In genomic region chr3:95107308-95107707, GRCm38 (mm10) we compare ENCODE assay signal across 8 mouse cellular contexts. TPM values are rescaled to one million over a fixed set of nuclear protein-coding genes. Genes with fewer than 3 reads are reported as not detected.
A peak's percentile ranks its signal among the peaks of the same experiment; 100 is the strongest.
DNase-seq lines count a peak whose midpoint lies in the region; ATAC-seq and TF ChIP-seq lines count a peak whose summit lies in the region.
"Not testable (repeated sequence)": the region's sequence is repeated elsewhere in the genome, so short reads cannot be mapped to it uniquely, and the experiment has no call there.

No protein-coding gene starts in this region.

- TF ChIP-seq CTCF in cerebellum, adult 2 months (IDR thresholded peaks at IDR 0.05; ENCODE audit: borderline replicate concordance, insufficient read depth, low read depth, low read length); layer of hippocampus, adult 2 months (conservative IDR thresholded peaks at IDR 0.05); liver, embryonic 14.5 days (IDR thresholded peaks at IDR 0.05; ENCODE audit: low read depth): not testable (repeated sequence)

- H3K27ac ChIP-seq in cerebellum, adult 2 months (ENCODE audit: insufficient read depth, low read length); forebrain, embryonic 11.5 days (ENCODE audit: low read depth, low read length); heart, embryonic 12.5 days (ENCODE audit: poor library complexity, severe bottlenecking); midbrain, embryonic 11.5 days (ENCODE audit: low read depth, low read length); neural tube, embryonic 14.5 days (ENCODE audit: low read depth, low read length): not testable (repeated sequence)
- peak overlapping the region; percentile 67; the same call in 1 of the 2 replicates for H3K27ac ChIP-seq in hindbrain, embryonic 15.5 days (replicated peaks)
- peak overlapping the region; percentile 81 for H3K27ac ChIP-seq in layer of hippocampus, adult 2 months
- peak overlapping the region; percentile 62 for H3K27ac ChIP-seq in liver, embryonic 14.5 days

- not testable (repeated sequence) for H3K27me3 ChIP-seq in cerebellum, adult 2 months (ENCODE audit: control insufficient read depth, insufficient read depth, low read length); forebrain, embryonic 11.5 days (ENCODE audit: control insufficient read depth, insufficient read depth, low read length); heart, embryonic 12.5 days (replicated peaks); hindbrain, embryonic 15.5 days; liver, embryonic 14.5 days (ENCODE audit: control insufficient read depth, insufficient read depth, low read length); midbrain, embryonic 11.5 days (ENCODE audit: control insufficient read depth, insufficient read depth, low read length); neural tube, embryonic 14.5 days (ENCODE audit: control insufficient read depth, insufficient read depth, low read length)

- not testable (repeated sequence) for H3K4me1 ChIP-seq in cerebellum, adult 2 months (ENCODE audit: control insufficient read depth, insufficient read depth, low read length); forebrain, embryonic 11.5 days (replicated peaks; ENCODE audit: control insufficient read depth, insufficient read depth, low read length)
- H3K4me1 ChIP-seq in heart, embryonic 12.5 days (replicated peaks) = peaks cover 22% of the 10 kb centered on the region
- peaks cover 20% of the 10 kb centered on the region for H3K4me1 ChIP-seq in hindbrain, embryonic 15.5 days (replicated peaks)
- H3K4me1 ChIP-seq in liver, embryonic 14.5 days (replicated peaks; ENCODE audit: control insufficient read depth in 2 of 2, insufficient read depth in 2 of 2, low read length in 1 of 2) = peaks cover 10 to 26% of the 10 kb centered on the region in 2 experiments
- H3K4me1 ChIP-seq in midbrain, embryonic 11.5 days (ENCODE audit: control insufficient read depth, insufficient read depth, low read length) = peaks cover 14% of the 10 kb centered on the region
- H3K4me1 ChIP-seq in neural tube, embryonic 14.5 days (ENCODE audit: control insufficient read depth, insufficient read depth, low read length) = peaks cover 15% of the 10 kb centered on the region

- peak overlapping the region; percentile 55; the same call in 1 of the 2 replicates for H3K4me2 ChIP-seq in forebrain, embryonic 11.5 days (ENCODE audit: low read depth, low read length, severe bottlenecking)
- H3K4me2 ChIP-seq in heart, embryonic 12.5 days = peak overlapping the region; percentile 69
- H3K4me2 ChIP-seq in hindbrain, embryonic 15.5 days = peak overlapping the region; percentile 60
- peak overlapping the region; percentile 84 for H3K4me2 ChIP-seq in liver, embryonic 14.5 days (ENCODE audit: low read depth)
- H3K4me2 ChIP-seq in midbrain, embryonic 11.5 days = peak overlapping the region; percentile 75
- peak overlapping the region; percentile 76 for H3K4me2 ChIP-seq in neural tube, embryonic 14.5 days (ENCODE audit: low read depth, low read length)

- not testable (repeated sequence) for H3K36me3 ChIP-seq in forebrain, embryonic 11.5 days (ENCODE audit: control insufficient read depth, insufficient read depth, low read length); heart, embryonic 12.5 days; hindbrain, embryonic 15.5 days; liver, embryonic 14.5 days (replicated peaks; ENCODE audit: control insufficient read depth, insufficient read depth, low read depth); midbrain, embryonic 11.5 days (ENCODE audit: control insufficient read depth, insufficient read depth, low read length); neural tube, embryonic 14.5 days (ENCODE audit: control insufficient read depth, insufficient read depth, low read length)

- not testable (repeated sequence) for H3K9me3 ChIP-seq in forebrain, embryonic 11.5 days (ENCODE audit: control insufficient read depth, low read length); heart, embryonic 12.5 days (replicated peaks); hindbrain, embryonic 15.5 days; liver, embryonic 14.5 days (ENCODE audit: control insufficient read depth, low read length); midbrain, embryonic 11.5 days (ENCODE audit: control insufficient read depth, low read length); neural tube, embryonic 14.5 days (ENCODE audit: control insufficient read depth, low read length)

- not testable (repeated sequence) for TF ChIP-seq POLR2A in cerebellum, adult 2 months (IDR thresholded peaks at IDR 0.05; ENCODE audit: borderline replicate concordance, insufficient read depth, low read length)

- H3K4me3 ChIP-seq in cerebellum, adult 2 months (replicated peaks; ENCODE audit: insufficient read depth, low read depth, low read length) = peak overlapping the region; percentile 93
- H3K4me3 ChIP-seq in forebrain, embryonic 11.5 days (ENCODE audit: low read depth, low read length) = peak overlapping the region; percentile 98; the same call in 1 of the 2 replicates
- H3K4me3 ChIP-seq in heart, embryonic 12.5 days = peak overlapping the region; percentile 71
- H3K4me3 ChIP-seq in hindbrain, embryonic 15.5 days = peak overlapping the region; percentile 92
- H3K4me3 ChIP-seq in layer of hippocampus, adult 2 months = peak overlapping the region; percentile 88
- peak overlapping the region in 1 of 2 experiments; percentile 67; a peak in 2 of 4 replicates for H3K4me3 ChIP-seq in liver, embryonic 14.5 days (ENCODE audit: insufficient read depth in 1 of 2, low read depth in 2 of 2, low read length in 2 of 2)
- not testable (repeated sequence) for H3K4me3 ChIP-seq in midbrain, embryonic 11.5 days (ENCODE audit: low read depth, low read length)
- H3K4me3 ChIP-seq in neural tube, embryonic 14.5 days (ENCODE audit: low read depth, low read length) = peak overlapping the region; percentile 66; the same call in 1 of the 2 replicates

- not testable (repeated sequence) for DNase-seq in cerebellum, adult 2 months; forebrain, embryonic 11.5 days (ENCODE audit: low spot score); layer of hippocampus, adult 2 months (ENCODE audit: low spot score in 2 of 2); liver, embryonic 14.5 days (ENCODE audit: low read depth in 3 of 3, low spot score in 3 of 3); midbrain, embryonic 11.5 days (ENCODE audit: low spot score, missing footprints)

- not testable (repeated sequence) for TF ChIP-seq EP300 in liver, embryonic 14.5 days (IDR thresholded peaks at IDR 0.05; ENCODE audit: low read depth)

- ATAC-seq in forebrain, embryonic 11.5 days (replicated peaks; ENCODE audit: low FRiP score); heart, embryonic 12.5 days (ENCODE audit: insufficient number of reproducible peaks, low FRiP score); hindbrain, embryonic 15.5 days (ENCODE audit: low FRiP score, low read depth); liver, embryonic 14.5 days (ENCODE audit: insufficient read depth); midbrain, embryonic 11.5 days (ENCODE audit: low FRiP score); neural tube, embryonic 14.5 days (ENCODE audit: low read depth): not testable (repeated sequence)

- not testable (repeated sequence) for H3K9ac ChIP-seq in forebrain, embryonic 11.5 days (ENCODE audit: low read length); heart, embryonic 12.5 days; neural tube, embryonic 14.5 days (replicated peaks; ENCODE audit: low read depth, low read length)
- H3K9ac ChIP-seq in hindbrain, embryonic 15.5 days = 0 out of 2 replicates have a peak overlapping the region, but pooled peaks have one; percentile 21
- peak overlapping the region; percentile 64 for H3K9ac ChIP-seq in liver, embryonic 14.5 days (replicated peaks)
- H3K9ac ChIP-seq in midbrain, embryonic 11.5 days (ENCODE audit: low read length) = peak overlapping the region; percentile 58; the same call in 1 of the 2 replicates

RNA-seq across cellular contexts. Expression of gene Pip5k1a, which starts 0.6 kb away (rescaled TPM):
- 26.6 and 28.7 TPM in 2 replicates for polyA plus RNA-seq in cerebellum, adult 2 months (2012; rRNA removed)
- 13.4 and 13.7 TPM in 2 replicates for polyA plus RNA-seq in forebrain, embryonic 11.5 days (2014; fragmentation: Nextera tagmentation; extraction: Ambion mirVana)
- polyA plus RNA-seq in heart, embryonic 12.5 days (2016; fragmentation: Nextera tagmentation; extraction: Ambion mirVana) = 18.2 and 18.5 TPM in 2 replicates
- polyA plus RNA-seq in hindbrain, embryonic 15.5 days (2015; fragmentation: Nextera tagmentation; extraction: Ambion mirVana) = 15.2 and 15.8 TPM in 2 replicates
- 10 to 100 TPM; 64.1 to 71.0 TPM for total RNA-seq in layer of hippocampus, adult 2 months (2021)
- 7.9 and 9.4 TPM in 2 replicates for polyA plus RNA-seq in liver, embryonic 14.5 days (2012; rRNA removed)
- polyA plus RNA-seq in liver, embryonic 14.5 days (2014; fragmentation: Nextera tagmentation; extraction: Ambion mirVana) = 4.7 and 5.5 TPM in 2 replicates
- 13.2 and 15.1 TPM in 2 replicates for polyA plus RNA-seq in midbrain, embryonic 11.5 days (2014; fragmentation: Nextera tagmentation; extraction: Ambion mirVana)
- polyA plus RNA-seq in neural tube, embryonic 14.5 days (2014; fragmentation: Nextera tagmentation; extraction: Ambion mirVana) = 11.5 and 12.2 TPM in 2 replicates

RNA-seq across cellular contexts. Expression of gene Vps72, which starts 3.5 kb away (rescaled TPM):
- polyA plus RNA-seq in cerebellum, adult 2 months (2012; rRNA removed) = 71.6 and 71.7 TPM in 2 replicates
- polyA plus RNA-seq in forebrain, embryonic 11.5 days (2014; fragmentation: Nextera tagmentation; extraction: Ambion mirVana) = 249 and 274 TPM in 2 replicates
- polyA plus RNA-seq in heart, embryonic 12.5 days (2016; fragmentation: Nextera tagmentation; extraction: Ambion mirVana) = 96.7 and 103 TPM in 2 replicates
- 167 and 176 TPM in 2 replicates for polyA plus RNA-seq in hindbrain, embryonic 15.5 days (2015; fragmentation: Nextera tagmentation; extraction: Ambion mirVana)
- total RNA-seq in layer of hippocampus, adult 2 months (2021) = 10 to 100 TPM; 43.5 to 46.1 TPM
- polyA plus RNA-seq in liver, embryonic 14.5 days (2012; rRNA removed) = 19.7 and 23.4 TPM in 2 replicates
- 29.6 and 31.4 TPM in 2 replicates for polyA plus RNA-seq in liver, embryonic 14.5 days (2014; fragmentation: Nextera tagmentation; extraction: Ambion mirVana)
- 221 and 238 TPM in 2 replicates for polyA plus RNA-seq in midbrain, embryonic 11.5 days (2014; fragmentation: Nextera tagmentation; extraction: Ambion mirVana)
- 157 and 160 TPM in 2 replicates for polyA plus RNA-seq in neural tube, embryonic 14.5 days (2014; fragmentation: Nextera tagmentation; extraction: Ambion mirVana)

RNA-seq across cellular contexts. Expression of gene Tmod4, which starts 17.0 kb away (rescaled TPM):
- 1.0 and 1.2 TPM in 2 replicates for polyA plus RNA-seq in cerebellum, adult 2 months (2012; rRNA removed)
- polyA plus RNA-seq in forebrain, embryonic 11.5 days (2014; fragmentation: Nextera tagmentation; extraction: Ambion mirVana) = 0.37 and 0.75 TPM in 2 replicates
- polyA plus RNA-seq in heart, embryonic 12.5 days (2016; fragmentation: Nextera tagmentation; extraction: Ambion mirVana) = 0.59 and 0.69 TPM in 2 replicates
- polyA plus RNA-seq in hindbrain, embryonic 15.5 days (2015; fragmentation: Nextera tagmentation; extraction: Ambion mirVana) = 1.7 and 1.8 TPM in 2 replicates
- total RNA-seq in layer of hippocampus, adult 2 months (2021) = under 1 TPM in 1 of 2 experiments, not detected in 1; 0.71 TPM
- polyA plus RNA-seq in liver, embryonic 14.5 days (2012; rRNA removed) = 0.11 and 0.32 TPM in 2 replicates
- 0.15 and 0.23 TPM in 2 replicates for polyA plus RNA-seq in liver, embryonic 14.5 days (2014; fragmentation: Nextera tagmentation; extraction: Ambion mirVana)
- 0.97 TPM in 1 of 2 replicates, not detected in the other for polyA plus RNA-seq in midbrain, embryonic 11.5 days (2014; fragmentation: Nextera tagmentation; extraction: Ambion mirVana)
- 0.72 and 0.98 TPM in 2 replicates for polyA plus RNA-seq in neural tube, embryonic 14.5 days (2014; fragmentation: Nextera tagmentation; extraction: Ambion mirVana)

RNA-seq across cellular contexts. Expression of gene Scnm1, which starts 26.5 kb away (rescaled TPM):
- polyA plus RNA-seq in cerebellum, adult 2 months (2012; rRNA removed) = 134 and 139 TPM in 2 replicates
- polyA plus RNA-seq in forebrain, embryonic 11.5 days (2014; fragmentation: Nextera tagmentation; extraction: Ambion mirVana) = 77.4 and 88.0 TPM in 2 replicates
- 48.6 and 52.7 TPM in 2 replicates for polyA plus RNA-seq in heart, embryonic 12.5 days (2016; fragmentation: Nextera tagmentation; extraction: Ambion mirVana)
- polyA plus RNA-seq in hindbrain, embryonic 15.5 days (2015; fragmentation: Nextera tagmentation; extraction: Ambion mirVana) = 84.0 and 88.6 TPM in 2 replicates
- total RNA-seq in layer of hippocampus, adult 2 months (2021) = 10 to 100 TPM; 50.4 to 57.5 TPM
- polyA plus RNA-seq in liver, embryonic 14.5 days (2012; rRNA removed) = 22.4 and 33.1 TPM in 2 replicates
- 23.1 and 24.8 TPM in 2 replicates for polyA plus RNA-seq in liver, embryonic 14.5 days (2014; fragmentation: Nextera tagmentation; extraction: Ambion mirVana)
- polyA plus RNA-seq in midbrain, embryonic 11.5 days (2014; fragmentation: Nextera tagmentation; extraction: Ambion mirVana) = 84.9 and 86.3 TPM in 2 replicates
- polyA plus RNA-seq in neural tube, embryonic 14.5 days (2014; fragmentation: Nextera tagmentation; extraction: Ambion mirVana) = 80.8 and 96.9 TPM in 2 replicates

RNA-seq across cellular contexts. Expression of gene Lysmd1, which starts 26.6 kb away (rescaled TPM):
- 31.8 and 34.9 TPM in 2 replicates for polyA plus RNA-seq in cerebellum, adult 2 months (2012; rRNA removed)
- polyA plus RNA-seq in forebrain, embryonic 11.5 days (2014; fragmentation: Nextera tagmentation; extraction: Ambion mirVana) = 11.7 and 12.4 TPM in 2 replicates
- 8.1 and 9.1 TPM in 2 replicates for polyA plus RNA-seq in heart, embryonic 12.5 days (2016; fragmentation: Nextera tagmentation; extraction: Ambion mirVana)
- polyA plus RNA-seq in hindbrain, embryonic 15.5 days (2015; fragmentation: Nextera tagmentation; extraction: Ambion mirVana) = 42.7 and 45.0 TPM in 2 replicates
- total RNA-seq in layer of hippocampus, adult 2 months (2021) = 10 to 100 TPM; 16.4 to 16.7 TPM
- 2.9 and 3.9 TPM in 2 replicates for polyA plus RNA-seq in liver, embryonic 14.5 days (2012; rRNA removed)
- polyA plus RNA-seq in liver, embryonic 14.5 days (2014; fragmentation: Nextera tagmentation; extraction: Ambion mirVana) = 4.8 and 5.2 TPM in 2 replicates
- 16.1 and 17.4 TPM in 2 replicates for polyA plus RNA-seq in midbrain, embryonic 11.5 days (2014; fragmentation: Nextera tagmentation; extraction: Ambion mirVana)
- polyA plus RNA-seq in neural tube, embryonic 14.5 days (2014; fragmentation: Nextera tagmentation; extraction: Ambion mirVana) = 36.8 and 37.3 TPM in 2 replicates
